Mouse (Mus musculus): ENCODE data around the gene Stoml2.

The Stoml2 gene

GRCm38 (mm10) chr4:43038567-43039495 lies 7.3 kb upstream of the Stoml2 start:
- peak; percentile 71 to 81 for DNase-seq (ENCODE audit: low spot score in 2 of 2)

- no peak for DNase-seq (ENCODE audit: low spot score in 2 of 2)
Observed at GRCm38 (mm10) chr4:43037860-43038566, 6.5 kb upstream of the Stoml2 start.

- DNase-seq (ENCODE audit: low spot score in 2 of 2) = no peak
Observed at GRCm38 (mm10) chr4:43036356-43036755, 4.8 kb upstream of the Stoml2 start.

- peak in 1 of 2 experiments; percentile 27 for DNase-seq (ENCODE audit: low spot score in 2 of 2)
Observed at GRCm38 (mm10) chr4:43035851-43036250, 4.3 kb upstream of the Stoml2 start.

GRCm38 (mm10) chr4:43033481-43033880 lies 2.0 kb upstream of the Stoml2 start:
- DNase-seq (ENCODE audit: low spot score in 2 of 2) = peak in 1 of 2 experiments; percentile 35

- DNase-seq (ENCODE audit: low spot score in 2 of 2) = peak in 1 of 2 experiments; percentile 29
Observed at GRCm38 (mm10) chr4:43032501-43032900, 991 bp upstream of the Stoml2 start.

- DNase-seq (ENCODE audit: low spot score in 2 of 2) = no peak
Observed at GRCm38 (mm10) chr4:43030780-43031230, 705 bp downstream of the Stoml2 start.

GRCm38 (mm10) chr4:43030352-43030751 lies 1.2 kb downstream of the Stoml2 start:
- DNase-seq (ENCODE audit: low spot score in 2 of 2) = no peak

- DNase-seq (ENCODE audit: low spot score in 2 of 2) = no peak
Observed at GRCm38 (mm10) chr4:43029749-43030148, 1.8 kb downstream of the Stoml2 start.

- no peak for DNase-seq (ENCODE audit: low spot score in 2 of 2)
Observed at GRCm38 (mm10) chr4:43029121-43029520, 2.4 kb downstream of the Stoml2 start.

- DNase-seq (ENCODE audit: low spot score in 2 of 2) = peak; percentile 95 to 97
Observed at GRCm38 (mm10) chr4:43025084-43025960, 6.2 kb downstream of the Stoml2 start, which contains the start of gene Pigo. TSS of gene Pigo (minus strand) at chr4:43025819.

GRCm38 (mm10) chr4:43024673-43025072 lies 6.8 kb downstream of the Stoml2 start:
- DNase-seq (ENCODE audit: low spot score in 2 of 2) = no peak

- DNase-seq (ENCODE audit: low spot score in 2 of 2) = no peak
Observed at GRCm38 (mm10) chr4:43021341-43021740, 10.2 kb downstream of the Stoml2 start.

GRCm38 (mm10) chr4:43020876-43021275 lies 10.6 kb downstream of the Stoml2 start:
- no peak for DNase-seq (ENCODE audit: low spot score in 2 of 2)

- no peak for DNase-seq (ENCODE audit: low spot score in 2 of 2)
Observed at GRCm38 (mm10) chr4:43019641-43020465, 11.7 kb downstream of the Stoml2 start.

- DNase-seq (ENCODE audit: low spot score in 2 of 2) = no peak
Observed at GRCm38 (mm10) chr4:43019176-43019575, 12.3 kb downstream of the Stoml2 start.

GRCm38 (mm10) chr4:43018156-43018555 lies 13.4 kb downstream of the Stoml2 start:
- no peak for DNase-seq (ENCODE audit: low spot score in 2 of 2)

GRCm38 (mm10) chr4:43012091-43012490 lies 19.4 kb downstream of the Stoml2 start:
- DNase-seq (ENCODE audit: low spot score in 2 of 2) = no peak

- peak; percentile 91 to 92 for DNase-seq (ENCODE audit: low spot score in 2 of 2)
Observed at GRCm38 (mm10) chr4:43010161-43011038, 21.1 kb downstream of the Stoml2 start, which contains the start of gene Fancg. TSS of gene Fancg (minus strand) at chr4:43010506.

GRCm38 (mm10) chr4:43005765-43006164 lies 25.7 kb downstream of the Stoml2 start:
- DNase-seq (ENCODE audit: low spot score in 2 of 2) = no peak
